Comparison of ENCODE assay signal across 10 mouse cellular contexts in genomic region chr5:60608943-60609614, GRCm38 (mm10).
A peak's percentile ranks its signal among the peaks of the same experiment; 100 is the strongest.
DNase-seq lines count a peak whose midpoint lies in the region; ATAC-seq lines count a peak whose summit lies in the region.
"Had no signal": no experiment of that assay in that cellular context is flagged by ENCODE, and none has a peak within 500 bp of the region (broad histone marks: within the 10 kb centered on the region; RNA-seq: fewer than 3 reads in every experiment).

No protein-coding gene starts in this region.

- no peak overlapping the region for H3K9ac ChIP-seq in midbrain, embryonic 15.5 days
- no peak overlapping the region for H3K9ac ChIP-seq in liver, embryonic 12.5 days
- H3K9ac ChIP-seq: liver, embryonic 15.5 days had no signal

- H3K27me3 ChIP-seq in midbrain, embryonic 15.5 days (replicated peaks): no peaks in the 10 kb centered on the region
- H3K27me3 ChIP-seq in midbrain, embryonic 10.5 days (ENCODE audit: low read depth, poor library complexity, severe bottlenecking): no peaks in the 10 kb centered on the region
- H3K27me3 ChIP-seq in liver, embryonic 12.5 days (replicated peaks): no peaks in the 10 kb centered on the region
- H3K27me3 ChIP-seq: liver, embryonic 15.5 days had no signal

- WGBS in midbrain, embryonic 15.5 days: 32% methylated on average over 4 of the region's 4 CpGs
- 53% methylated on average over 4 of the region's 4 CpGs for WGBS in midbrain, embryonic 10.5 days
- 33% methylated on average over 4 of the region's 4 CpGs for WGBS in liver, embryonic 12.5 days (ENCODE audit: insufficient replicate concordance)

- H3K4me3 ChIP-seq in midbrain, embryonic 15.5 days: no peak overlapping the region
- no peak overlapping the region for H3K4me3 ChIP-seq in midbrain, embryonic 10.5 days
- H3K4me3 ChIP-seq in liver, embryonic 12.5 days: no peak overlapping the region
- H3K4me3 ChIP-seq: erythroblast, embryonic 14.5 days; liver, embryonic 15.5 days had no signal

- H3K4me1 ChIP-seq in midbrain, embryonic 15.5 days: no peaks in the 10 kb centered on the region
- H3K4me1 ChIP-seq in midbrain, embryonic 10.5 days: no peaks in the 10 kb centered on the region
- H3K4me1 ChIP-seq in liver, embryonic 12.5 days: no peaks in the 10 kb centered on the region
- H3K4me1 ChIP-seq: liver, embryonic 15.5 days had no signal

- peak; percentile 4 for DNase-seq in adrenal gland, postnatal 14 days
- no peak for DNase-seq in adrenal gland, adult 2 months
- no peak for DNase-seq in midbrain, embryonic 10.5 days (ENCODE audit: low spot score)
- peak; percentile 43 to 91 for DNase-seq in layer of hippocampus, adult 18-20 months (ENCODE audit: low spot score in 2 of 2)
- peak; percentile 78 to 83 for DNase-seq in right cerebral cortex, postnatal 10 days (ENCODE audit: low spot score in 2 of 2)
- DNase-seq in urinary bladder, postnatal 14 days (ENCODE audit: low spot score): no peak

- ATAC-seq in midbrain, embryonic 15.5 days (replicated peaks): 0 out of 2 replicates have a peak, but pooled peaks have one; percentile 33
- ATAC-seq in liver, embryonic 12.5 days: no peak

- H3K9me3 ChIP-seq in midbrain, embryonic 15.5 days: no peaks in the 10 kb centered on the region
- no peaks in the 10 kb centered on the region for H3K9me3 ChIP-seq in midbrain, embryonic 10.5 days (replicated peaks)
- no peaks in the 10 kb centered on the region for H3K9me3 ChIP-seq in liver, embryonic 12.5 days (replicated peaks)
- H3K9me3 ChIP-seq: liver, embryonic 15.5 days had no signal

- no peaks in the 10 kb centered on the region for H3K36me3 ChIP-seq in midbrain, embryonic 15.5 days (replicated peaks)
- no peaks in the 10 kb centered on the region for H3K36me3 ChIP-seq in midbrain, embryonic 10.5 days
- H3K36me3 ChIP-seq in liver, embryonic 12.5 days: no peaks in the 10 kb centered on the region
- H3K36me3 ChIP-seq: liver, embryonic 15.5 days had no signal

- no peak overlapping the region; the same call in 1 of the 2 replicates for H3K27ac ChIP-seq in midbrain, embryonic 15.5 days
- no peak overlapping the region for H3K27ac ChIP-seq in midbrain, embryonic 10.5 days (replicated peaks)
- H3K27ac ChIP-seq in liver, embryonic 12.5 days: no peak overlapping the region
- H3K27ac ChIP-seq: liver, embryonic 15.5 days had no signal

- H3K4me2 ChIP-seq in midbrain, embryonic 15.5 days: no peak overlapping the region
- H3K4me2 ChIP-seq in liver, embryonic 12.5 days: no peak overlapping the region
- H3K4me2 ChIP-seq: liver, embryonic 15.5 days had no signal

Comparison
In these comparisons a context has a peak if more than half of its experiments do, and no peak if none do; other contexts are left out.
1. DNase-seq: peak in adrenal gland, postnatal 14 days (single experiment), layer of hippocampus, adult 18-20 months (2 of 2) and right cerebral cortex, postnatal 10 days (2 of 2); none in adrenal gland, adult 2 months (single experiment), midbrain, embryonic 10.5 days (single experiment) and urinary bladder, postnatal 14 days (single experiment).